Mouse (Mus musculus) cerebellum, adult 11-12 months (tissue): ENCODE measurements around the gene Snap25.

Experiments used
- DNase-seq: peaks from one replicate; pipeline ENCODE4 v3.0.0; 2022

Snap25 gene

DNA sequence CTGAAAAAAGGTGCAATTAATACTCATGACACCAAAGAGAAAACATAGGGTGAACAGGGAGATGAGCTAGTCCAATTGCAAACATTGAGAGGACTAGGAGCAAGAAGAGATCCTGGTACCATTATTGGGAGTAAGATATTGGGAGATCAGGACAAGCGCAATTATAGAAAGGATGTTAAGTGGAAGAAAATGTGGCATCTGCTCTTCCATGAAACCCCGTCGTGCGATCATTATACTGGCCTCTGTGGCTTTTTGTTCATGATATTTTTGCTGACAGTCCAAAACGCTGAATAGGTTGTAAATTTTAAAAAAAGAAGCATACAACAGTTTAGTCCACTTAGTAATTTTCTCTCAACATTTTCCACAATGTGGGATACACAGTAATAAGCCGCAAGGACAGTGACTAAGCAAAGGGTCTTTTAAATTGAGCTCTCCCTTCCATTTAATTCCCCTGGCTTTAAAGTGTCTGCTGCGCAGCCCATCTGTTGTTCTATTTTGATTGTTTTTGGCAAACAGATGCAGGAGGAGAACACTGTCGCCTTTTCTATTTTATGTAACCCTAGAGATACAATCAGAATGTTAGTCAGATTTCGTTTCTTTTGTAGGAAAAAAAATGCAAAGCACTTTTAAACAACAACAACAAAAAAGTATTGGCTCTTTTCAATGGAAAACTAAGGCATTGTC is 103.6 kb downstream of the Snap25 start:
- peak; percentile 78 for DNase-seq

- DNase-seq, result no peak
Measured at GRCm38 (mm10) chr2:136823751-136824716, 110.8 kb downstream of the Snap25 start.

DNA sequence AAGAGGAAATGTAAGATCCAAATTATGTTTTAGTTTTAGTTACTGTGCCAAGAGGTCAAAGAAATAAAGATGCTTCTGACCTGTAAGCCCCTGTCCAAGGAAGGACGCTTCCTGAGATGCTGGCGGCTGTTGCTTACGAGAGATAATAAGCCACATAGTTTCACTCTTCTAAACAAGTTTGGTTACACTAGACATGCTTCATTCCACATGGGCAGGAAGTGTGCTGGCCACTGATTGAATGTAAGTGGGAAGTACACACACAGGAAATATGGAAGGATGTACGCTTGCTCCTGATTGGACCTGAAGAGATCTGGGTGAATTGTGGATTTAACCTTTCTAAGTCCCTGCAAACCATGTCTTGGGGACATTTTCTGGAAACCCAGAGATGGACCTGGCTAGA is 114.4 kb downstream of the Snap25 start:
- no peak for DNase-seq
